Mouse (Mus musculus): ENCODE measurements around the gene Serpina3g.

Gene Serpina3g

GRCm38 (mm10) chr12:104279056-104279435 lies 43.0 kb downstream of the Serpina3g start:
- no peak for DNase-seq (ENCODE audit: low spot score in 2 of 2)

DNA sequence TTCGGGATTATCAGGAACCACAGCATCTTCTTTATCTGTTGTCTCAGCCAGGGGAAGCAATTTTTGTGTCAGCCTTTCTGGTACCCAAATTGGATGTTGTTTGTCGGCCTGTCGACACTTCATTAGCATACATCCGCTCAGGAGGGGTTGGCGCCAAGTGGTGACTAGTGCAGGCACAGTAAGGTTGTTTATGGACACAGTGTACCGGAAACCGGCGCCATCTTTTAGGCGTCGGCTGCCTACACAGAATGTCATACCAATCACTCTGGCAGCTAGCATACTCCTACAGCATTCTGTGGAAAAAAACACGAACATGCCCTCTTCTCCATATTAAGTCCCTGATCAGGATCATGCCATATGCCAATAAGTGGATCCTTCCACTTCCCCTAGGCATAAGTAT lies 47.3 kb downstream of the Serpina3g start:
- no peak for DNase-seq (ENCODE audit: low spot score in 2 of 2)

DNA sequence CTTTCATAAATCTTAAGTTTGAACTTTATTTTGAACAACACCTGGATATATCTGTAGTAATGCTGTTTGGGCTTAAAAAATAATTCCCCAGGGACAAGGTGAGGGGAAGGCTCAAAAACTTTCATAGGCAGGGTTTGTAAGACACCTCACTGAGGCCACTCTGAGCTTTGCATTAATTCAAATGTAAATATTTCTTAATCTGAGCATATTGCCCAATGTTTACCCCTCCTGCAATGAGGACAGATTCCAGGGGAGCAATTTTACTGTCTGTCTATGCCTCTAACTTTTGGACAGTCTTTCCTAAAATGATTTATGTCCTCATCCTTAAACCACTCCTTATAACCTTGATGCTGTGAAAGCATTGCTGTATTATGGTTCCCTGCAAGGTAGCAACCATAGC lies 52.3 kb downstream of the Serpina3g start:
- DNase-seq (ENCODE audit: low spot score in 2 of 2): no peak

DNA sequence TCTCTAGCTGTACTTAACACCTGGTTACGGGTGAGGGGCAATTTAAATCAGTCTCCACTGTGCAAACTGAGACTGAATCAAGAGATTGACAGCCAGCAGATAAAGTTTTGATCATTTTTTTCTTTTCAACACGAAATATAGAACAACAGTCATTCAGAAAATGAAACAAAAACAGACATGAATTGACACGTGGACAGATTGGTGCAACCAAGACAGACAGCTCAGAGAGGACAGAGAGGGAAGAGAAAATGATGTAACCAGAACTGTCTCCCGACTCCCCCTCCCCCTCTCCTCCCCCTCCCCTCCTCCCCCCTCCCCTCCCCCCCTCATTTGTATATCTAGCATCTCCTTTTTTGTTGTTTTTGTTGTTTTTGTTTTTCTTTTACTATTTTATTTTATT lies 53.8 kb downstream of the Serpina3g start:
- DNase-seq (ENCODE audit: low spot score in 2 of 2): no peak
